Mouse (Mus musculus): ENCODE measurements around the gene Bid.

- TF ChIP-seq GATA1 (IDR thresholded peaks at IDR 0.05; ENCODE audit: borderline replicate concordance, low read length) (no peak), FLI1 (IDR thresholded peaks at IDR 0.05; ENCODE audit: low read length) (no peak)
Observed at GRCm38 (mm10) chr6:120916074-120916971, at the start of gene Bid.
